Mouse (Mus musculus) heart, embryonic 14.5 days (tissue): Measurements from ENCODE around the gene Btn1a1. TPM values are rescaled to one million over a fixed set of nuclear protein-coding genes. Genes with fewer than 3 reads are reported as not detected.
A peak's percentile ranks its signal among the peaks of the same experiment; 100 is the strongest.

Experiments used
- ATAC-seq: fragments of 200-750 bp; cut with Nextera tagmentation; 2 replicates; pipeline ENCODE4 v1.8.0; 2017; ENCODE audit warnings: low read depth, moderate TSS enrichment; ENCODE audit not compliant: insufficient number of reproducible peaks, insufficient read depth, low FRiP score
- H3K27ac ChIP-seq, 2 experiments: fragments of 200-500 bp in 1 of 2; fragments of 300-500 bp in 1 of 2; sonication (generic) in 1 of 2; replicated peaks in 1 of 2; 2 replicates each; pipeline ENCODE4 v1.5.1; 2012 to 2014; ENCODE audit warnings: low read depth in 2 of 2, low read length in 2 of 2, control low read depth in 1 of 2, mild to moderate bottlenecking in 1 of 2, mixed read lengths in 1 of 2; ENCODE audit not compliant: control insufficient read depth in 1 of 2, insufficient read depth in 1 of 2
- H3K27me3 ChIP-seq: fragments of 300-500 bp; sonication (generic); 2 replicates; pipeline ENCODE4 v1.6.1; 2014; ENCODE audit warnings: mild to moderate bottlenecking, low read length, control low read depth; ENCODE audit not compliant: control insufficient read depth, insufficient read depth
- H3K36me3 ChIP-seq: fragments of 300-500 bp; sonication (generic); 2 replicates; pipeline ENCODE4 v1.6.1; 2014; ENCODE audit warnings: mild to moderate bottlenecking, control low read depth, low read length, mixed read lengths; ENCODE audit not compliant: control insufficient read depth, insufficient read depth
- H3K4me1 ChIP-seq, 2 experiments: fragments of 200-500 bp in 1 of 2; fragments of 300-500 bp in 1 of 2; sonication (generic) in 1 of 2; 2 replicates each; pipeline ENCODE4 v1.6.1; 2012 to 2014; ENCODE audit warnings: low read length in 2 of 2, control low read depth in 1 of 2, mixed read lengths in 1 of 2; ENCODE audit not compliant: control insufficient read depth in 2 of 2, insufficient read depth in 2 of 2
- H3K4me2 ChIP-seq: fragments of 300-500 bp; sonication (generic); 2 replicates; pipeline ENCODE4 v1.6.1; 2014; ENCODE audit warnings: mild to moderate bottlenecking, low read length
- H3K4me3 ChIP-seq, 2 experiments: fragments of 200-500 bp in 1 of 2; fragments of 300-500 bp in 1 of 2; sonication (generic) in 1 of 2; 2 replicates each; pipeline ENCODE4 v1.5.1; 2012 to 2014; ENCODE audit warnings: low read length in 2 of 2, mild to moderate bottlenecking in 2 of 2, control low read depth in 1 of 2, low read depth in 1 of 2, moderate library complexity in 1 of 2; ENCODE audit not compliant: control insufficient read depth in 1 of 2, insufficient read depth in 1 of 2
- H3K9ac ChIP-seq: fragments of 300-500 bp; sonication (generic); 2 replicates; pipeline ENCODE4 v1.6.1; 2014; ENCODE audit warnings: mild to moderate bottlenecking, low read length
- H3K9me3 ChIP-seq: fragments of 300-500 bp; sonication (generic); 2 replicates; pipeline ENCODE4 v1.6.1; 2016; ENCODE audit warnings: low read length, control low read depth; ENCODE audit not compliant: control insufficient read depth
- WGBS: fragments of 180-500 bp; shearing (Covaris S2); extraction: QIAGEN DNeasy Blood & Tissue Kit; methylation state at CpG from one replicate; pipeline ENCODE4 v1.1.7; 2014; 5-methylcytosine and 5-hydroxymethylcytosine counted together
- polyA plus RNA-seq: library from polyadenylated mRNA; unstranded; fragments of >200 nt; fragmentation: Nextera tagmentation; extraction: Ambion mirVana; gene quantifications from 2 replicates; pipeline ENCODE4 v1.2.1, GENCODE M21; 2014

Btn1a1 gene
- polyA plus RNA-seq, 1 experiment from 2014 or later = 1.9 TPM

DNA sequence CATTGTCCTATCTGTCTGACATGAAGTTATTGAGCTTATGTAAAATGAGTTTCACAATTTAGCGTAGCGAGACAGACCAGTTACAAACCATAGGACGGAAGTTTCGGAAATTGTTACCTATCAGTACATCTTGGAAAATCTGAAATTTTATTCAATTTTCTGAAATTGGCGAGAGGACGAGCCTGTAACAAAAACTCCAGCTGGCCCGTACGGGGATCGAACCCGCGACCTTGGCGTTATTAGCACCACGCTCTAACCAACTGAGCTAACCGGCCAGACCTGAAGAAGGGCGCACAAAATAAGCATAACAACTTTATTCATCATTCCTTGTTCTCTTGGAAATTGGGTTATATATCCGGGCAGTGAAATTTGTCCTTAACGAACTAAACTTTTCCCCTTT lies 27.8 kb downstream of the Btn1a1 start:
- ATAC-seq = peak; percentile 84
- H3K4me3 ChIP-seq = peak overlapping the region; percentile 50 to 69; a peak in 3 of 4 replicates
- peak overlapping the region in 1 of 2 experiments; percentile 83; a peak in 2 of 4 replicates for H3K27ac ChIP-seq
- peak overlapping the region; percentile 80 for H3K9ac ChIP-seq
- H3K4me1 ChIP-seq = peaks cover 2 to 4% of the 10 kb centered on the region in 2 experiments; a peak in 3 of 4 replicates
- H3K27me3 ChIP-seq = no peaks in the 10 kb centered on the region
- no peaks in the 10 kb centered on the region for H3K36me3 ChIP-seq
- no peaks in the 10 kb centered on the region for H3K9me3 ChIP-seq
- H3K4me2 ChIP-seq = peak overlapping the region; percentile 75
- whole genome bisulfite sequencing = under 1% methylated on average over 17 of the region's 17 CpGs

- Histone ChIP-seq H3K4me1 (peaks cover 2 to 4% of the 10 kb centered on the region in 2 experiments; a peak in 3 of 4 replicates), H3K9ac (peak overlapping the region; percentile 80), H3K27ac (peak overlapping the region; percentile 83 to 86), H3K9me3 (no peaks in the 10 kb centered on the region), H3K27me3 (no peaks in the 10 kb centered on the region), H3K4me2 (peak overlapping the region; percentile 75), H3K36me3 (no peaks in the 10 kb centered on the region), H3K4me3 (peak overlapping the region; percentile 50 to 69)
- ATAC-seq = 0 out of 2 replicates have a peak, but pooled peaks have one; percentile 44
- under 1% methylated on average over 32 of the region's 32 CpGs for WGBS
Measured at GRCm38 (mm10) chr13:23436861-23437822, 28.6 kb downstream of the Btn1a1 start.

GRCm38 (mm10) chr13:23436231-23436661 lies 29.5 kb downstream of the Btn1a1 start:
- Histone ChIP-seq H3K27me3 (no peaks in the 10 kb centered on the region), H3K27ac (no peak overlapping the region), H3K4me1 (peaks cover 2 to 4% of the 10 kb centered on the region in 2 experiments; a peak in 3 of 4 replicates), H3K4me3 (peak overlapping the region; percentile 9 to 45; a peak in 3 of 4 replicates), H3K9ac (peak overlapping the region; percentile 60), H3K36me3 (no peaks in the 10 kb centered on the region), H3K4me2 (peak overlapping the region; percentile 75), H3K9me3 (no peaks in the 10 kb centered on the region)
- under 1% methylated on average over 11 of the region's 11 CpGs for WGBS
- no peak for ATAC-seq

DNA sequence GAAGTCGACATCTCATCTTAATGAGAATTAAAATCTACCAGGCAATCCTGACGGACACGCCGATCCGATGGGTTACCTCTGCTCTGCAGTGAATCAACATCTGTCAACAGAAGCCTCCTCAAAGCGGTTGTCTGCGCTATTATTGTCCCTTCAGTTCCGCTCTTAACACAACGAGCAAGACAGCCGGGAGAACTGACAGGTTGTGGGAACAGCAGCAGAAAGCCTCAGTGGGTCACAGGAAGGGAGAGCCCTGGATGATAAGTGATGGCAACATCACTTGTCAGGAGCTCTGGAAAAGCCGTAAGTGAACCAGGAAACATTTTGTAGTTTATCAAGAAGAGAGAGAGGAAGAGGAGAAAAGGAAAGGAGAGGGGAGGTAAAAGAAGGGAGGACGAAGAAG lies 30.0 kb downstream of the Btn1a1 start:
- H3K4me2 ChIP-seq = peak overlapping the region; percentile 75
- under 1% methylated on average over 12 of the region's 12 CpGs for WGBS
- peak overlapping the region; percentile 45 to 70 for H3K4me3 ChIP-seq
- no peak for ATAC-seq
- peak overlapping the region; percentile 12 to 62; a peak in 3 of 4 replicates for H3K27ac ChIP-seq
- H3K9me3 ChIP-seq = no peaks in the 10 kb centered on the region
- peak overlapping the region; percentile 60 for H3K9ac ChIP-seq
- H3K27me3 ChIP-seq = no peaks in the 10 kb centered on the region
- H3K4me1 ChIP-seq = peaks cover 2 to 4% of the 10 kb centered on the region in 2 experiments; a peak in 3 of 4 replicates
- no peaks in the 10 kb centered on the region for H3K36me3 ChIP-seq

- Histone ChIP-seq H3K9me3 (no peaks in the 10 kb centered on the region), H3K4me3 (peak overlapping the region; percentile 45 to 70), H3K27me3 (no peaks in the 10 kb centered on the region), H3K4me1 (peaks cover 2 to 4% of the 10 kb centered on the region in 2 experiments; a peak in 3 of 4 replicates), H3K36me3 (no peaks in the 10 kb centered on the region), H3K9ac (peak overlapping the region; percentile 60), H3K4me2 (peak overlapping the region; percentile 75), H3K27ac (peak overlapping the region in 1 of 2 experiments; percentile 12; a peak in 2 of 4 replicates)
- no peak for ATAC-seq
- WGBS = 16% methylated on average over 4 of the region's 4 CpGs
Measured at GRCm38 (mm10) chr13:23435241-23435640, 30.5 kb downstream of the Btn1a1 start.

DNA sequence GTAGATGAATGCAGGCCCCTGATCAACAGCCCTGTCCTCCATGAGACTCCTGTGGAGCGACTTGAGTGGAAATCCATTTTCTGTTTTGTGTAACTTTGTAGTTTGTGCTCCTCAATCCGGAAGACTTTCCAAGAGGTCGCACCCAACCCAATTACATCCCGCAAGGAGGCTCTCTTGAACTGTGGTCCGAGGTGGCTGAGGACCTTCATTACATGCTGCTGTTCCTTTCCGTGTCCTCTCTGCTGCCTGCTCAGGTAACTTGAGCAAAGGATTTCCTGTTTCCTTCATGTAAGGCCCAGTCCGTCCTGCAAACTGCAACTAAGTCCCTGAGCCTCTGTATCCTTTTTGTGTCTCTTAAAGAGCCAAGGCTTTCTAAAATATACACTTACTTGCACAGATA lies 31.3 kb downstream of the Btn1a1 start:
- 20% methylated on average over 7 of the region's 7 CpGs for WGBS
- Histone ChIP-seq H3K27me3 (no peaks in the 10 kb centered on the region), H3K4me2 (peak overlapping the region; percentile 46), H3K36me3 (no peaks in the 10 kb centered on the region), H3K9me3 (no peaks in the 10 kb centered on the region), H3K27ac (no peak overlapping the region), H3K4me3 (peak overlapping the region in 1 of 2 experiments; percentile 1; a peak in 2 of 4 replicates), H3K4me1 (peaks cover 2 to 4% of the 10 kb centered on the region in 2 experiments; a peak in 3 of 4 replicates), H3K9ac (peak overlapping the region; percentile 45; the same call in 1 of the 2 replicates)
- no peak for ATAC-seq

GRCm38 (mm10) chr13:23433801-23434200 lies 31.9 kb downstream of the Btn1a1 start:
- Histone ChIP-seq H3K9me3 (no peaks in the 10 kb centered on the region), H3K4me2 (peak overlapping the region; percentile 83), H3K36me3 (no peaks in the 10 kb centered on the region), H3K4me3 (no peak overlapping the region), H3K9ac (no peak overlapping the region), H3K27ac (no peak overlapping the region), H3K27me3 (no peaks in the 10 kb centered on the region), H3K4me1 (peaks cover 2 to 4% of the 10 kb centered on the region in 2 experiments; a peak in 3 of 4 replicates)
- no peak for ATAC-seq
- 63% methylated on average over 5 of the region's 5 CpGs for WGBS
